Mouse (Mus musculus) skeletal muscle tissue, adult 2 months (tissue): ENCODE data around the gene Vmn1r220.
"Not testable (repeated sequence)": the region's sequence is repeated elsewhere in the genome, so short reads cannot be mapped to it uniquely, and the experiment has no call there.

Source experiments
- DNase-seq: peaks from one replicate; pipeline ENCODE4 v3.0.0-alpha.2; 2012; ENCODE audit warnings: low read depth, low spot score

The Vmn1r220 gene

GRCm38 (mm10) chr13:23187875-23188274 lies at the start of gene Vmn1r220:
Gene Vmn1r220 (minus strand): TSS chr13:23187975.
- no peak for DNase-seq

- DNase-seq, result not testable (repeated sequence)
Observed at GRCm38 (mm10) chr13:23235847-23236246, 48.1 kb upstream of the Vmn1r220 start, which contains the start of gene Vmn1r222. Gene Vmn1r222 (minus strand): TSS chr13:23235947.

- not testable (repeated sequence) for DNase-seq
Observed at GRCm38 (mm10) chr13:23213827-23214226, 26.1 kb upstream of the Vmn1r220 start, which contains the start of gene Vmn1r221. Gene Vmn1r221 (plus strand): TSS chr13:23214127.

GRCm38 (mm10) chr13:23203885-23204284 lies 16.1 kb upstream of the Vmn1r220 start:
- DNase-seq, result not testable (repeated sequence)

GRCm38 (mm10) chr13:23166471-23166870 lies 21.3 kb downstream of the Vmn1r220 start:
- not testable (repeated sequence) for DNase-seq

GRCm38 (mm10) chr13:23159012-23159411 lies 28.8 kb downstream of the Vmn1r220 start, which contains the start of gene Vmn1r219:
Gene Vmn1r219 (plus strand): TSS chr13:23159312.
- no peak for DNase-seq

- no peak for DNase-seq
Observed at GRCm38 (mm10) chr13:23157848-23158247, 29.9 kb downstream of the Vmn1r220 start.

GRCm38 (mm10) chr13:23138880-23139279 lies 48.9 kb downstream of the Vmn1r220 start:
- DNase-seq, result no peak

- no peak for DNase-seq
Observed at GRCm38 (mm10) chr13:23133501-23133900, 54.3 kb downstream of the Vmn1r220 start.

- no peak for DNase-seq
Observed at GRCm38 (mm10) chr13:23133099-23133498, 54.7 kb downstream of the Vmn1r220 start, which contains the start of gene Vmn1r218. Gene Vmn1r218 (plus strand): TSS chr13:23133155.
